Mouse (Mus musculus): ENCODE measurements around the gene Psen2. TPM values are rescaled to one million over a fixed set of nuclear protein-coding genes. Genes with fewer than 3 reads are reported as not detected.

Psen2 gene
- polyA plus RNA-seq, 1 experiment from 2014 or later = 37.0 TPM

GRCm38 (mm10) chr1:180300997-180301396 lies 37.8 kb upstream of the Psen2 start:
- Histone ChIP-seq H3K4me2 (ENCODE audit: low read depth, low read length) (no peak overlapping the region), H3K27me3 (ENCODE audit: control insufficient read depth, insufficient read depth, low read depth, low read length) (no peaks in the 10 kb centered on the region), H3K9ac (ENCODE audit: low read depth, low read length) (no peak overlapping the region), H3K4me1 (ENCODE audit: control insufficient read depth, low read depth, low read length) (no peaks in the 10 kb centered on the region), H3K36me3 (ENCODE audit: control insufficient read depth, insufficient read depth) (no peaks in the 10 kb centered on the region), H3K4me3 (ENCODE audit: low read depth, low read length) (no peak overlapping the region), H3K27ac (ENCODE audit: low read length) (no peak overlapping the region), H3K9me3 (replicated peaks; ENCODE audit: control insufficient read depth, low read length) (no peaks in the 10 kb centered on the region)
- 38% methylated on average over 4 of the region's 4 CpGs for WGBS (ENCODE audit: insufficient replicate concordance)
- no peak for ATAC-seq (ENCODE audit: low read depth)

- no peak overlapping the region for H3K9ac ChIP-seq (ENCODE audit: low read depth, low read length)
- H3K4me2 ChIP-seq (ENCODE audit: low read depth, low read length) = no peak overlapping the region
- 53% methylated on average over 4 of the region's 4 CpGs for WGBS (ENCODE audit: insufficient replicate concordance)
- no peak overlapping the region for H3K27ac ChIP-seq (ENCODE audit: low read length)
- no peaks in the 10 kb centered on the region for H3K4me1 ChIP-seq (ENCODE audit: control insufficient read depth, low read depth, low read length)
- no peaks in the 10 kb centered on the region for H3K36me3 ChIP-seq (ENCODE audit: control insufficient read depth, insufficient read depth)
- no peaks in the 10 kb centered on the region for H3K27me3 ChIP-seq (ENCODE audit: control insufficient read depth, insufficient read depth, low read depth, low read length)
- H3K4me3 ChIP-seq (ENCODE audit: low read depth, low read length) = no peak overlapping the region
- ATAC-seq (ENCODE audit: low read depth) = 0 out of 2 replicates have a peak, but pooled peaks have one; percentile 19
- no peaks in the 10 kb centered on the region for H3K9me3 ChIP-seq (replicated peaks; ENCODE audit: control insufficient read depth, low read length)
Observed at GRCm38 (mm10) chr1:180300292-180300691, 37.1 kb upstream of the Psen2 start.

- no peak for ATAC-seq (ENCODE audit: low read depth)
- Histone ChIP-seq H3K27ac (ENCODE audit: low read length) (no peak overlapping the region), H3K9ac (ENCODE audit: low read depth, low read length) (no peak overlapping the region), H3K4me3 (ENCODE audit: low read depth, low read length) (no peak overlapping the region), H3K4me1 (ENCODE audit: control insufficient read depth, low read depth, low read length) (no peaks in the 10 kb centered on the region), H3K4me2 (ENCODE audit: low read depth, low read length) (no peak overlapping the region), H3K36me3 (ENCODE audit: control insufficient read depth, insufficient read depth) (no peaks in the 10 kb centered on the region), H3K9me3 (replicated peaks; ENCODE audit: control insufficient read depth, low read length) (no peaks in the 10 kb centered on the region), H3K27me3 (ENCODE audit: control insufficient read depth, insufficient read depth, low read depth, low read length) (no peaks in the 10 kb centered on the region)
- WGBS (ENCODE audit: insufficient replicate concordance) = 74% methylated on average over 4 of the region's 4 CpGs
Observed at GRCm38 (mm10) chr1:180299697-180300096, 36.5 kb upstream of the Psen2 start.

- no peak for ATAC-seq (ENCODE audit: low read depth)
- Histone ChIP-seq H3K4me3 (ENCODE audit: low read depth, low read length) (no peak overlapping the region), H3K9me3 (replicated peaks; ENCODE audit: control insufficient read depth, low read length) (no peaks in the 10 kb centered on the region), H3K4me1 (ENCODE audit: control insufficient read depth, low read depth, low read length) (no peaks in the 10 kb centered on the region), H3K9ac (ENCODE audit: low read depth, low read length) (no peak overlapping the region), H3K36me3 (ENCODE audit: control insufficient read depth, insufficient read depth) (no peaks in the 10 kb centered on the region), H3K4me2 (ENCODE audit: low read depth, low read length) (no peak overlapping the region), H3K27ac (ENCODE audit: low read length) (0 out of 2 replicates have a peak overlapping the region, but pooled peaks have one; percentile 4), H3K27me3 (ENCODE audit: control insufficient read depth, insufficient read depth, low read depth, low read length) (no peaks in the 10 kb centered on the region)
- WGBS (ENCODE audit: insufficient replicate concordance) = 33% methylated on average over 9 of the region's 9 CpGs
Observed at GRCm38 (mm10) chr1:180296088-180296487, 32.9 kb upstream of the Psen2 start.

- Histone ChIP-seq H3K27ac (ENCODE audit: low read length) (no peak overlapping the region), H3K9me3 (replicated peaks; ENCODE audit: control insufficient read depth, low read length) (no peaks in the 10 kb centered on the region), H3K27me3 (ENCODE audit: control insufficient read depth, insufficient read depth, low read depth, low read length) (no peaks in the 10 kb centered on the region), H3K4me3 (ENCODE audit: low read depth, low read length) (no peak overlapping the region), H3K4me1 (ENCODE audit: control insufficient read depth, low read depth, low read length) (no peaks in the 10 kb centered on the region; the same call in none of the 2 replicates), H3K9ac (ENCODE audit: low read depth, low read length) (no peak overlapping the region), H3K4me2 (ENCODE audit: low read depth, low read length) (no peak overlapping the region), H3K36me3 (ENCODE audit: control insufficient read depth, insufficient read depth) (no peaks in the 10 kb centered on the region)
- 69% methylated on average over 4 of the region's 4 CpGs for WGBS (ENCODE audit: insufficient replicate concordance)
- no peak for ATAC-seq (ENCODE audit: low read depth)
Observed at GRCm38 (mm10) chr1:180290358-180290757, 27.1 kb upstream of the Psen2 start.

- Histone ChIP-seq H3K36me3 (ENCODE audit: control insufficient read depth, insufficient read depth) (no peaks in the 10 kb centered on the region), H3K4me2 (ENCODE audit: low read depth, low read length) (no peak overlapping the region), H3K4me3 (ENCODE audit: low read depth, low read length) (no peak overlapping the region), H3K4me1 (ENCODE audit: control insufficient read depth, low read depth, low read length) (no peaks in the 10 kb centered on the region; the same call in none of the 2 replicates), H3K27me3 (ENCODE audit: control insufficient read depth, insufficient read depth, low read depth, low read length) (no peaks in the 10 kb centered on the region), H3K9me3 (replicated peaks; ENCODE audit: control insufficient read depth, low read length) (no peaks in the 10 kb centered on the region), H3K27ac (ENCODE audit: low read length) (no peak overlapping the region), H3K9ac (ENCODE audit: low read depth, low read length) (no peak overlapping the region)
- ATAC-seq (ENCODE audit: low read depth) = no peak
- 51% methylated on average over 5 of the region's 5 CpGs for WGBS (ENCODE audit: insufficient replicate concordance)
Observed at GRCm38 (mm10) chr1:180289788-180290187, 26.6 kb upstream of the Psen2 start.

- H3K9ac ChIP-seq (ENCODE audit: low read depth, low read length) = no peak overlapping the region
- H3K27ac ChIP-seq (ENCODE audit: low read length) = no peak overlapping the region
- no peak overlapping the region for H3K4me3 ChIP-seq (ENCODE audit: low read depth, low read length)
- no peaks in the 10 kb centered on the region for H3K27me3 ChIP-seq (ENCODE audit: control insufficient read depth, insufficient read depth, low read depth, low read length)
- no peaks in the 10 kb centered on the region; the same call in none of the 2 replicates for H3K4me1 ChIP-seq (ENCODE audit: control insufficient read depth, low read depth, low read length)
- whole genome bisulfite sequencing (ENCODE audit: insufficient replicate concordance) = 69% methylated on average over 7 of the region's 7 CpGs
- no peak overlapping the region for H3K4me2 ChIP-seq (ENCODE audit: low read depth, low read length)
- H3K36me3 ChIP-seq (ENCODE audit: control insufficient read depth, insufficient read depth) = no peaks in the 10 kb centered on the region
- no peaks in the 10 kb centered on the region for H3K9me3 ChIP-seq (replicated peaks; ENCODE audit: control insufficient read depth, low read length)
- ATAC-seq (ENCODE audit: low read depth) = no peak
Observed at GRCm38 (mm10) chr1:180288872-180289468, 25.7 kb upstream of the Psen2 start.

GRCm38 (mm10) chr1:180288227-180288626 lies 25.0 kb upstream of the Psen2 start:
- H3K27me3 ChIP-seq (ENCODE audit: control insufficient read depth, insufficient read depth, low read depth, low read length) = no peaks in the 10 kb centered on the region
- H3K4me1 ChIP-seq (ENCODE audit: control insufficient read depth, low read depth, low read length) = no peaks in the 10 kb centered on the region; the same call in none of the 2 replicates
- H3K36me3 ChIP-seq (ENCODE audit: control insufficient read depth, insufficient read depth) = no peaks in the 10 kb centered on the region
- H3K4me3 ChIP-seq (ENCODE audit: low read depth, low read length) = no peak overlapping the region
- no peaks in the 10 kb centered on the region for H3K9me3 ChIP-seq (replicated peaks; ENCODE audit: control insufficient read depth, low read length)
- WGBS (ENCODE audit: insufficient replicate concordance) = 51% methylated on average over 7 of the region's 7 CpGs
- no peak overlapping the region for H3K9ac ChIP-seq (ENCODE audit: low read depth, low read length)
- no peak for ATAC-seq (ENCODE audit: low read depth)
- no peak overlapping the region for H3K27ac ChIP-seq (ENCODE audit: low read length)
- no peak overlapping the region for H3K4me2 ChIP-seq (ENCODE audit: low read depth, low read length)

GRCm38 (mm10) chr1:180286081-180286831 lies 23.0 kb upstream of the Psen2 start:
- Histone ChIP-seq H3K9ac (ENCODE audit: low read depth, low read length) (no peak overlapping the region), H3K27me3 (ENCODE audit: control insufficient read depth, insufficient read depth, low read depth, low read length) (no peaks in the 10 kb centered on the region), H3K4me2 (ENCODE audit: low read depth, low read length) (no peak overlapping the region), H3K27ac (ENCODE audit: low read length) (no peak overlapping the region), H3K36me3 (ENCODE audit: control insufficient read depth, insufficient read depth) (no peaks in the 10 kb centered on the region), H3K4me1 (ENCODE audit: control insufficient read depth, low read depth, low read length) (no peaks in the 10 kb centered on the region; the same call in none of the 2 replicates), H3K9me3 (replicated peaks; ENCODE audit: control insufficient read depth, low read length) (no peaks in the 10 kb centered on the region), H3K4me3 (ENCODE audit: low read depth, low read length) (no peak overlapping the region)
- 64% methylated on average over 15 of the region's 15 CpGs for WGBS (ENCODE audit: insufficient replicate concordance)
- no peak for ATAC-seq (ENCODE audit: low read depth)
